Mouse (Mus musculus): ENCODE measurements around the gene Slc30a9.

GRCm38 (mm10) chr5:67400608-67401480, 94.1 kb downstream of the Slc30a9 start:
- no peak for TF ChIP-seq CTCF (IDR thresholded peaks at IDR 0.05; ENCODE audit: low read depth, low read length)
- TF ChIP-seq POLR2A (IDR thresholded peaks at IDR 0.05; ENCODE audit: borderline replicate concordance, low read depth, low read length): no peak
